Mouse (Mus musculus) telencephalon, adult 2 months (tissue): ENCODE data around the gene Clec4d.
"Not testable (repeated sequence)": the region's sequence is repeated elsewhere in the genome, so short reads cannot be mapped to it uniquely, and the experiment has no call there.

ENCODE experiments used
- DNase-seq: peaks from one replicate; pipeline ENCODE4 v3.0.0-alpha.2; 2011; ENCODE audit warnings: low read depth, low spot score

The Clec4d gene

DNA sequence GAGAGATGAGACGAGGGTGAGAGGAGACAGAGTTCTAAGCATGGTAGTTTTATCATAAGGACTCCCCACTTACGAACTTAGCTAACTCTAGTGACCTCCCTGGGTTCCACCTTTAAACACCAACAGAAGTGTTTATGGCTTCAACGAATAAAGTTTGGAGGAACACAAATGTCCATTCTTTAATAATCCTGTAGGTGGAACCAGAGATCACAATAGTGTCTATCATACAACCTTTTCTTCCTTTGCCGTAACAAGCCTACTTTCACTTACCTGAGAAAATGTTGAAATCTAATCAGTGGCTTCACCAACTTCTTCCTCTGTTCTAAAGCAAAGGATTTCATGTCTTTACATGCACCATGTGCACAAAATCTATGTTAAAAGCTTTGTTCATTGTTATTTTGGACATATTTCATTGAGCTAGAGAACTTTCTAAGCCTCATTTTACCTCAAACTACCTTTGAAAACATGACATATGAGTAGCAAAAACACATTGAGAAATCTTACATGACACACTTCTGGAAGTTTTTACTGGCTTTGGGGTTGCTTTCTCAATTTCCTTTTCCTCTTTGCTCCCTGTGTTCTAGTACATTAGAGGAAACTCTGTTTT lies at the start of gene Clec4d:
TSS of gene Clec4d (plus strand) at position 557 of the 607 bp plus-strand sequence.
- no peak for DNase-seq

DNA sequence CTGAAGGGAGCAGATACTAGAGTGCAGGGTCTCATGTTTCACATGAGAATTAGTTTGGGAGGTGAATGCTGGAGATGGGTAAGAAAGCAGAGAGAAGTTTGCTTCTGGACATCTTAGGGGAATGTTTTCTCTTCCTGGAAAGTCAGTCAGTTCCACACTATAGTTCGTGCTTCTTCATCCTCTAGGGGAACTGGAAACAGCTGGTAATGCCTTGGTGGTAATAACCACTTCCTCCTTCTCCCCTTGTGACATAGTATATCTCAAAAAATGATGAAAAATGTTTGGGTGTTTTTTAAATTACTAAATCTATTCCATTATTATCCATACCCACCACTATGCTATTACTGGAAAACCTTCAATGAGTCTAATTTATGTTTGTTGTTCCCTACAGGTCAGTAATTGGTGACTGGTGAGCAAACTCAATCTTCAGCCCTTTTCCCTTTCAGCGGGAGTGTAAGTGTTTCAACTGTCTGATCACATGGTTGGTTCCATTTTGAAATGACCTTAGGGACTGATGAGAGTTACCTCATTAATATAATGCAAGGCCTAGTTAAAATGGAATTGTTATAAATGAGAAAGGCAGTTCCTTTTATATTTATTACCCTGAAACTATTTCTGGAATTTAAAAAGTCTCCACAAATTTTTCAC lies 34.3 kb upstream of the Clec4d start:
- DNase-seq, result no peak

DNA sequence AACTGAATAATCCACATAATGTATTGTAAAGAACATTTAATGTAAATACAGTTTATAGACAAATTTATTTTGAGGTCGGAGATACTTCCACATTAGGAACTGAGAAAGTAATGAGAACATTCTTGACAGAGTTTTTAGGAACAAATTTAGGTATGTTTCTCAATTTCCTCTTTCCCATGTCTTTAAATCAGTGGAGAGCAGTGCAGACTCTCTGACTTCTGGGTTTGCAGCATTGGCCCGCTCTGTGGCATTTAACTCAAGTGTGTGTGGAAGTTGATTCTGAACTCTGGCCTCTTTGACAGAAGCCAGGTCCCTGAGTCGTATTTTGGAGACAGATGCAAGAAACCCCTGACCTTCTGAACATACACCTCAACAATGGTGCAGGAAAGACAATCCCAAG lies 32.3 kb upstream of the Clec4d start, which contains the start of gene Clec4n:
TSS of gene Clec4n (plus strand) at position 200 of the 400 bp plus-strand sequence.
- no peak for DNase-seq

DNA sequence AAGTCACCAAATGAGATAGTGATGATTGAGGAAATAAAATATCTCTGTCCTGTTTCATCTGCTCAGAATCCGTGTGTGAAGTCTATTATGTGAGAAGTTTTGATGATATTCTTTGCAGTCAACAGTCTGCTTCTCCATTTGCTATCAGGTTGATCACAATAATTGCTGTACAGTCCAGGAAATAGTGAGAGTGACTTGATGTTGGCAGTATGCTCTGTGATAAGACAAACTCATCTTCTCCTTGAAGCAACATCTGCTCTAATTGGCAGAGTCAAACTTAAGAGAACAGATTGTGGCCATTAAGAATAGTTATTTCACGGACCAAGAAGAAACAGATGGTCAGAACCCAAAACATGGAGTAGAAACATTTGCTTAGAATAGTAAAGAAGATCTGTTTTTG lies 30.8 kb upstream of the Clec4d start:
- no peak for DNase-seq

DNA sequence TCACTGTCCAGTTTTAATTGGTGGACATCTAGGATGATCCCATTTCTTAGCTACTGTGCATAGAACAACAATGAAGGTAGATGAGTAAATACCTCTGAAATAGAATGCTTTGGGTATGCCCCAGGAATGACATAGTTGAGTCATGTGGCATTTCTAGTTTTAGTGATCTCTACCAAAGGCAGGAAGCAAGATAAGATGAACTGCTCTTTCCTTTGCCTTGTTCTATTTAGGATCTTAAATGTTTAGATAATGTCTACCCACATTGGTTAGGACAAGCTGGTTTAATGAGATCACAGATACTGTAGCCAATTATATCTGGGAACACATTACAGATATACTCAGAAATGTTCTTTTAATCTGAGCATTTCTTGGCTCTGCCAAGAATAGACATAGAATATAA lies 24.3 kb upstream of the Clec4d start:
- DNase-seq, result no peak

DNA sequence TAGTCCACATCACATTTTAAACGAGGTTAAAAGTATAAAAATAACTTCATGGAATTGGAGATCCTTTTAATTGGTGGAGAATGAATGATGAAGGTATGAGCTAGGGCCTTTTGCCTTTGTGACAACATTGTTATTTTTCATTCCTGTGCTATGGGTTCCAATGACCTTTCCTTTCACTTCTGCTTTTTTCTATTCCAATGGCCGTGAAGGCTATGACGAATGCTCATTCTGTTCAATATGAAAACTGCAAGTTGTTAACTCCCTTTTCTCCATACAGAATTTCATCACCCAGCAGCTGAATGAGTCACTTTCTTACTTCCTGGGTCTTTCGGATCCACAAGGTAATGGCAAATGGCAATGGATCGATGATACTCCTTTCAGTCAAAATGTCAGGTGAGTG lies 17.7 kb upstream of the Clec4d start:
- DNase-seq, result no peak

DNA sequence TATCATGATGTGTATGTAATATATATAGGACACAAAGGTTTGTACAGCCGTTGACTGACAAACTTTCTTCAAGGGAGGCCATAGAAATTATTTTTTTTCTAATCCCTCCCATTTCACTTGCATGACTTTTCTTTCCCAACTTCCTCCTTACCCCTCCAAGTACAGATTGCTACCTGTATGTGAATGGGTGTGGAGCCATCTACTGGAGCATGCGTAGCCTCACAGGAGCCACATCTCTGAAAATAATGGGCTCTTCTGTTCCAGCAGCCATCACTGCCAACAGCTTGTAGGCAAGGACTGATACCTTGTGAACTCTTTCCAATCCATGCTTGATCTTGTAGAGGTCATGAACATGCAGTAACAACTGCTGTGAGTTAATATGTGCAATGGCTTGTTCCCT lies 13.0 kb upstream of the Clec4d start:
- not testable (repeated sequence) for DNase-seq

DNA sequence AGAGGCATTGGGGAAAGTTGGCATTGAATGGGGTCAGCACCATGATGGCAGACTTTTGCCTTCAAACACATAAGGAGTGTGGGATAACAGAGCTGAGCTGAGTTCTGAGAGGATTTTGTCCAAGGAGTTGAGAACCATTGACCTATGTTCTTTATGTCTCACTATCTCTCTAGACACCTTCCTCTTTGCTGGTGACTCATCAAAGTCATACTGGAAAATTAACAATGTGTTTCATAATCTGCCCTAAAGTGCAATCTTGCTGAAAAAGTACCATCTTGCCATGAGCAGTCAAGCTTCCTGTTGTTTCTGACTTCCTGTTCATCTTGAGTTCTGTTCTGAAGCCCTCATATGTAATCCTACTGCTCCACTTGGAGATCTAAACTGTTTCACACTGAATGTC lies 9.2 kb upstream of the Clec4d start:
- DNase-seq, result no peak

DNA sequence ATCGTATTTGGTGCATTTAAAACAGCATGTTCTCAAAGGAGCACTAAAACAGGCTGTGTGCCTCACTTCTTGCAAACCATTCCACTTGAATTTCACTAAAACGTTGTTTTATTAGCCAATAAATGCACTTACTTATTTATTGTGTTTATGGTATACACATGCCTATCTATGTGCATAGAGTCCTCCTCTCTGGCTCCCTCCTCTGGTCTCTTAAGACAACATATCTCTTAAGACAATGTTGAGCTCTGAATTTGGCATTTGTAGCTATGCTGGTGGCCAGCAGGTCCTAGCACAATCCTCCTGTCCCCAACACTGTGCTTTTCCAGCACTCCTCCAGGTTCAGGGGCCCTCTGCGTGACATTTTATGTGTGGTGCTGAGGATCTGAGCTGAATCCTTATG lies 3.0 kb upstream of the Clec4d start:
- no peak for DNase-seq

DNA sequence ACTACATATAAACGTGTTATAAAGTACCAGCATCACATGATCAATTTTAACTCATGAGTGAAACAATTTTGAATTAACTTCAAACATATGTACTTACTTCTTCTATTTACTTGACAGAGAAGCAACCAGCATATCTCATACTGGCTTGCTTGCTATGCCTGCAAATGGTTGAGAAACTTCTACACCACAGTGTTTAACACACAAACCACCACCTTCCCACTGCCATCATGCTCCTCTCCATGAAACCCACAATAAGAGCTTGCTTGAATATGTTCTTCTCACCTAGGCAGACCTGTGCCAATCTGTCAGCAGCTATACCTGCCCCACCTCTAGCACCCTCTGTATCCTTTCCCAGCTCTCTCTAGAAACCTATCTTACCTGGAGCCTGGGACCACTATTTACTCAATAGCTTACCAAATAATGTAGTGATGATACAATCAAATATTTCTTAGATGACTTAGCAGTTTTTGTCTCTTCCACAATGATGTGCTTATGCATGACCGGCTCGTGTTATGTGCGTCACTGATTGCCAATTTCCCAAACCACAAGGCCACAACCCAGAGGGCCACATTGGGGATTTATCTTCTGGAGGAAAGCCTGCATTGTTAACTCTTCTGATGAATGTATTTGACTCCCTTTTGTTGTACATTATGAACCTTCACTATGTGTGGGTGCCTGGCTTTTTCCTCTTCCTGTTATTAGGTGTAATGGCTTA lies 1.9 kb upstream of the Clec4d start:
- no peak for DNase-seq

DNA sequence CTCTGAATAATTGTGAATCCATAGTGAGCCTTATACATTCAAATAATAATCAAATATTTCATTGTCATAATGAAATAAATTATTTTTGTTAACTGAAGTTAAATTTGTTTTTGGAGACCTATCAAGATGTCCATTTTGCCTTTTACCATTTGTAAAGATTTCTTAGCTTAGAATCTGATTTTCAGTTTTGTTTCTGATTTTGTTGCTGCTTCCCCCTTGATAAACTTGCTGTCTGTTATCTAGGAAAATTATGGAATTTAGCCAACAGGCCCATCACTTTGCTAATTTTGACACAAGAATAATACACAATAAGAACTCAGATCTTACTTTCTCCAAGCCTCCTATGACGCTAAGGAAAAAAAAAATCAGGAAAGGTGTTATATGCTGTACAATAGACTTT lies 1.0 kb upstream of the Clec4d start:
- no peak for DNase-seq

DNA sequence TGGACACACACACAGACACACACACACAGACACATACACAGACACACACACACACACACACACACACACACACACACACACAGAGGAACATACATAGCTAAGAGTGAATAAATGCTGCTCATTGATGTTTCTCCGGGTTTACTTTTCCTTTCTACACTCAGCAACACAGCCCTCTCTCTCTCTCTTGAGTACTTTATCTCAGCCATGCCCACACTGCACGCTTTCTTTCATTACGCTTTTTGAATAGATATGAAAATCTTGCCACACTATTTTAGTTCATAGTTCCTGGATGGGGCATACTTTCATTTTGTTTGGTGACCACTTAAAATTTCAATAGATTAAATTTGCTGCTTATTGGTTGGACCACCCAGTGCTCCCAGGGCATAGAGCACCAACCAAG lies 2.3 kb downstream of the Clec4d start:
- no peak for DNase-seq

DNA sequence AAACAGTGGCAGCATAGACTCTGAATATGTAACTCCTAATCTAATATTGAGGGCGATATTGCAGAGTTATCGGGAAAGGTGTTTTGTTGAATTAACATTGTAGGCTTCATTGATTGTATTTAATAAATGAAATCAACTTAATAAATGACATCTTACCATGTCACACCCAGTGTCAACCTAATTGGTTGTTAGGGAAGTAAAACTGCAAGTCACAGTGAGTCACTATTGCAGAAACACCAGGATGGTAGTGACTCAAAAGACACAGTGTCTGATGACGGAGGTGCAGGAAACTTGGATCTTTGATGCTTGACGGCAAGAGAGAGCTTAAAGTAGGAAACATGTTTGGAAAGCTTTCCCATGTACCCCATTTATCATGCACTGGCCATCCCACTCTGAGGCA lies 3.9 kb downstream of the Clec4d start:
- DNase-seq, result no peak

DNA sequence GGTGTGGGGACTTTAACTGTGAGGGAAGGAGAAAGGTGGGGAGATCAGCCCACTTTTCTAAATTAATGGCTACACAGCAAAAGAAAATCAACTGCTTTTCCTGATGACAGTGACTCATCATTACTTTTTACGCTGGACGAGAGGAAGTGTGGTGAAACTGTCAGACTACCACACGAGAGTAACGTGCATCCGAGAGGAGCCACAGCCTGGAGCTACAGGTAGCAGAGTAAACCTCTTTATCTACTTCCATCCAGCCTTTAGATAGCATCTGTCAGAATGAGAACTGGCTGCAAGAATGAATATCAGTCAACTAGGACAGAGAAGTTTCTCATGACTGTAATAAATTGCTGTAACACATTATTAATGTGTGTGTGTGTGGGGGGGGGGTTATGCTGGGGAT lies 5.0 kb downstream of the Clec4d start:
- no peak for DNase-seq

DNA sequence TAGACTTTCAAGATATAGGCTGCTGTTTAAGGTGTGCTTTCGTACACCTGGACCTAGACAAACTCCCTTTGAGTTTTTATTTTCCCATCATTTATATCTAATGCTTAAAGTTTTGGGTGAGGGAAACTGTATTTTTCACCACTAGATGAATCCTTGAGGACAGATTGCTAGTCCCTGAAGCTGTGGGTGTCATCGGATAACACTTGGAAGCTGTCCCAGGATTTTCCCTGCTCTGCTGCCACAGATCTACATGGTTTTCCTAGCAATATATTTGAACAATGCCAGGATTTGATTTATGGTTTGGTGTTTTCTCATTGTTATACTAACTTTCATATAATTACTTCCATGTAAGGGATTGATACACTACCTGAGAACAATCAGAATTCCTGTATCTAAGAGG lies 17.5 kb downstream of the Clec4d start:
- peak; percentile 50 for DNase-seq

DNA sequence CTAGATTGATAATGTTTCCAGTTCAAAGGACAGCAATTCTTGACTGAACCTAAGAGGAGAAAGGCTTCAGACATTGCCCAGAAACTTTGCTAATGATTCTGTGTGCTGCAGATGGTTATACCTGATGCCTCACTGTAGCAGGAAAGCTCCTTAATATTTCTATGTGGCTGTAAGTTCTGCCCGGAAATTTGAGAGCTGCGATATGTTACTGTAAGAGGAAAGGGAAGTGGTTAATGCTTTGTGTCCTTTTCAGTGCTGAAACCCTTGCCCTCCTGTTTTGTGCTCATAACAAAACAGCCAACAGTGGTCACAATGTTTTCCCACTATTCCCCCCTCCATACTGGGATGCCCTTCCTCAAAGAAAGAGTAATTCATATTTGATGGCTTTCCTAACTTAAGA lies 24.4 kb downstream of the Clec4d start:
- DNase-seq, result no peak

DNA sequence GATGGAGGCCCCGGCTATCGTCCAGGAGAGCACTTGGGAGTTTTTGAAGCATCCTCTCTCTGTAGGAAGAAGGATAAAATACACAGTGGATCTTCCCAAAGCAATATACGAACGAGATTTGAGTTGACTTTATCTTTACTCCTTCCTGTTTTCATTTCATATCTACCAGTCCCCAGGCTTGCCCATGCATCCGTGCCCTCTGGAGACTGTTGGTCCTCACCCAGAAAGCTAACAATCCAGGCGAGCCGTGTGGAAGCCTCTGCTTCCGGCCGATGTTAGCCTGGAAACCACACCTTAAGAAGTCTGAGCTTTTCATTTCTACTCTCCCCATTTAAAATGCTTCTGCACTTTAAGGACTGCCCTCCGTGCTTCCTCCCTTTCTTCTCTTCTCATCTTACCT lies 27.0 kb downstream of the Clec4d start:
- no peak for DNase-seq

DNA sequence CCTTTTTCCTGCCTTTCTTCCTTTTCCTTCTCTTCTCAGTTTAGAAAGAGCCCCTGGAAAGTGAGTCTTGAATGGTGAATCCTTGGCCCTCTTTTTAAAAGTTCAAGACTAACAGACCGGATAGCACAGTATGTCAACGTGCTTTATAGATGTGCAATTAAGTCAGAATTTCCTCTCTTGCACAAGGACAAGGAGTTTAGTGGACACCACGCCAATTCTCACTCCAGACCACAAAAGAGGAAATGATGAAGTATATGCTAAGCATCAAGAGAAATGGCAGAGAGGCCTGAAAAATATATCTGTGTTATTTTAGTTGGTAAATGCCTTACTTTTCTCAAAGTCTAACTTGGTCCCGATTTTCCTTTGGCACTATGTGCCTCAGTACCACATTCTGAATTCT lies 27.8 kb downstream of the Clec4d start, which contains the start of gene Clec4e:
TSS of gene Clec4e (minus strand) at position 118 of the 400 bp plus-strand sequence.
- no peak for DNase-seq

DNA sequence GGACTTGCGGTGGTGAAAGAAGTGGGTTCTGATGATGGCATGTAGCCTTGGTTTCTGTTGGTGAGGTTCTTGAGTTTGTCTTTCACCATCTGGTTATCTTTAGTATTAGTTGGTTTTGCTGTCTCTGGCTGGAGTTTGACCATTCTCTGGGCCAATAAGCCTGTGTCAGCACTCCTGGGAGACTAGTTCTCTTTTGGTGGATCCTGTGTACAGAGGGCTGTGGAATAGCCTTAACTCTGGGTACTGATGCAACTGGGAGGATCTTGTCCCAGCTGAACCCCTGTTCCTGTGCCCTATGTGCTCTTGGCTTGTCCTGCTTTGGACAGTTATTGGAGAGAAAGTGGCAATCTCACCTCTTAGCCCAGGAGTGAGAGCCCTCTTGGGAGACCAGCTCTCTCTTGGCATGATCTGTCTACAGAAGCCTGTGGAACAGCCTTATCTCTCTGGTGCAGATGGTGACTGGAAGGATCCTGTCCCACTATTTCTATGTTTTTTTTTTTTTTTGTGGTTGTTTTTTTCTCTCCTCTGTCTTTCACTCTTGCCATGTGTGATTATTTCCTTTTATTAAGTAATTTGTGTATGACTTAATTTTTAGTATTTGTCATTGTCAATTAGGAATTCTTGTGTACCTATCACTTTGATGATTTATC lies 31.0 kb downstream of the Clec4d start:
- DNase-seq, result no peak

DNA sequence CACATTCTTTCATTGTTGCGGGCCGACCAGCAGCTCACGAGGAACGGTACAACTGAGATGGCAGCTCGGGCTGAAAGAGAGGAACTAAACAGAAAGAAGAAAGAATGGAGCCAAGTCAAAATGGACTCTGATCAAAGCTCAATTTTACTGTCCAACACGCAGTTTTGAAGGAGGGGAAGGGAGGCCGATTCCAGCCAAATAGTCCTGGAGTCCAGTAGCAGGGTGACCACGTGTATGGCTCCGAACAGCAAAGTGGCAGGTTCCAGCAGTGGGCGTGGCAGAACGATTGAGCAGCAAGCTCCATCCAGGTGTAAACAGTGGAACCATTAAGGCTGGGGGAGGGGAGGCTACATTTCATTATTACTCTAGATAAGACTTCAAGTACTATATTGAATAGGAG lies 31.6 kb downstream of the Clec4d start:
- not testable (repeated sequence) for DNase-seq

DNA sequence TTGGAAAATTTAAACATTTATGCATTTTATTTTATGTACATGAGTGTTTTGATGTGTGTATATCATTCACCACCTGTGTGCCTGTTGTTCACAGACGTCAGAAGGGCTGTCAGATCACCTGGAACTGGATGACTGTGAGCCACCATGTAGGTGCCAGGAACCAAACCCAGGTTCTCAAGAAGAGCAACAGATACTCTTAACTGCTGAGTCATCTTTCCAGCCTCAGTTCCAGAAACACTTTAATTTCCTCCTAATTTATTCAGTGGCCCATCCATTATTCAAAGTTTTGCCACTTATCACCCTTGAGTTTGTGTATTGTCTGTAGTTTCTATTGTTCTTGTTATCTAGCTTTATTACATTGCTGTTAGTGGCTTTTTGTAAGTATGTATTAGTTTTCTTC lies 34.8 kb downstream of the Clec4d start:
- no peak for DNase-seq

DNA sequence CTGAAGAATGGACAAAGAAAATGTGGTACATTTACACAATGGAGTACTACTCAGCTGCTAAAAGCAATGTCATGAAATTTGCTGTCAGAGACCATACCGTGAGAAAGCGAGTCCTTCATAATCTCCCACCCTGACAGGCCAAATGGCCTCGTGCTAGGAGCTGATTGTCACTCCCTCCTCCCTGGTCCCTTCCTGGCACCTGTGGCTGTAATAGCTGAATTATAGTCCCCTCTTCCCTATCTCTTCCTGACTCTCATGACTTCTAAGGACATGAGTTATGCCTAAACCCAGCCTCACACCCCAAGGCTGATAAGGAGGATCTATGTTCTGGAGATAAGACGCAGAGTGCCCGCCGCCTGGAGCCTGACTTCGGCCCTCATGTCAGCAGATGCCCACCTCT lies 44.4 kb downstream of the Clec4d start:
- not testable (repeated sequence) for DNase-seq
